Mouse (Mus musculus) embryonic facial prominence, embryonic 14.5 days (tissue): ENCODE measurements at regions not wholly inside any gene's neighbourhood (a gene's known extent, or its start where the extent isn't known, plus 50 kb on each side); places are given as distances from the start of the nearest gene placed in this dataset.
"Not testable (repeated sequence)": the region's sequence is repeated elsewhere in the genome, so short reads cannot be mapped to it uniquely, and the experiment has no call there.

Experiments used
- ATAC-seq: fragments of 200-750 bp; cut with Nextera tagmentation; 2 replicates; pipeline ENCODE4 v1.8.0; 2017; ENCODE audit warnings: low read depth, moderate number of reproducible peaks, moderate TSS enrichment
- DNase-seq: peaks from one replicate; pipeline ENCODE4 v3.0.0-alpha.2; 2015; ENCODE audit warnings: low spot score
- H3K27ac ChIP-seq: fragments of 300-500 bp; sonication (generic); replicated peaks from 2 replicates; pipeline ENCODE4 v1.5.1; 2014; ENCODE audit warnings: low read depth, mild to moderate bottlenecking, low read length, moderate library complexity
- H3K27me3 ChIP-seq: fragments of 300-500 bp; sonication (generic); replicated peaks from 2 replicates; pipeline ENCODE4 v1.6.1; 2014; ENCODE audit warnings: low read length; ENCODE audit not compliant: control insufficient read depth, insufficient read depth
- H3K36me3 ChIP-seq: fragments of 300-500 bp; sonication (generic); 2 replicates; pipeline ENCODE4 v1.6.1; 2014; ENCODE audit warnings: low read length, mixed read lengths; ENCODE audit not compliant: control insufficient read depth, insufficient read depth
- H3K4me1 ChIP-seq: fragments of 300-500 bp; sonication (generic); 2 replicates; pipeline ENCODE4 v1.6.1; 2014; ENCODE audit warnings: antibody characterized with exemption, low read length; ENCODE audit not compliant: control insufficient read depth, insufficient read depth
- H3K4me2 ChIP-seq: fragments of 300-500 bp; sonication (generic); 2 replicates; pipeline ENCODE4 v1.6.1; 2014; ENCODE audit warnings: low read depth, mild to moderate bottlenecking, low read length, moderate library complexity, mixed read lengths
- H3K4me3 ChIP-seq: fragments of 300-500 bp; sonication (generic); 2 replicates; pipeline ENCODE4 v1.5.1; 2014; ENCODE audit warnings: low read depth, mild to moderate bottlenecking, low read length
- H3K9ac ChIP-seq: fragments of 300-500 bp; sonication (generic); 2 replicates; pipeline ENCODE4 v1.6.1; 2014; ENCODE audit warnings: low read depth, mild to moderate bottlenecking, low read length, moderate library complexity, mixed read lengths
- H3K9me3 ChIP-seq: fragments of 300-500 bp; sonication (generic); 2 replicates; pipeline ENCODE4 v1.6.1; 2016; ENCODE audit warnings: low read length; ENCODE audit not compliant: control insufficient read depth
- WGBS: fragments of 180-500 bp; shearing (Covaris S2); extraction: QIAGEN DNeasy Blood & Tissue Kit; methylation state at CpG from one replicate; pipeline ENCODE4 v1.1.7; 2014; 5-methylcytosine and 5-hydroxymethylcytosine counted together

- H3K4me3 ChIP-seq, H3K4me2 ChIP-seq, H3K27ac ChIP-seq, H3K27me3 ChIP-seq, H3K36me3 ChIP-seq, H3K4me1 ChIP-seq, DNase-seq, ATAC-seq, H3K9ac ChIP-seq: not testable (repeated sequence)
- 100% methylated on average over 1 of the region's 2 CpGs for WGBS
- H3K9me3 ChIP-seq: peaks cover 54% of the 10 kb centered on the region
Observed at GRCm38 (mm10) chr17:17197229-17197628, 76.0 kb downstream of the Zfp97 start.

GRCm38 (mm10) chr17:17229069-17229468, 107.9 kb downstream of the Zfp97 start:
- Histone ChIP-seq H3K9ac (no peak overlapping the region), H3K36me3 (no peaks in the 10 kb centered on the region), H3K27me3 (no peaks in the 10 kb centered on the region), H3K4me3 (no peak overlapping the region), H3K4me2 (no peak overlapping the region), H3K4me1 (no peaks in the 10 kb centered on the region), H3K9me3 (no peaks in the 10 kb centered on the region), H3K27ac (no peak overlapping the region)
- WGBS: 32% methylated on average over 2 of the region's 2 CpGs
- DNase-seq: no peak
- ATAC-seq: no peak

DNA sequence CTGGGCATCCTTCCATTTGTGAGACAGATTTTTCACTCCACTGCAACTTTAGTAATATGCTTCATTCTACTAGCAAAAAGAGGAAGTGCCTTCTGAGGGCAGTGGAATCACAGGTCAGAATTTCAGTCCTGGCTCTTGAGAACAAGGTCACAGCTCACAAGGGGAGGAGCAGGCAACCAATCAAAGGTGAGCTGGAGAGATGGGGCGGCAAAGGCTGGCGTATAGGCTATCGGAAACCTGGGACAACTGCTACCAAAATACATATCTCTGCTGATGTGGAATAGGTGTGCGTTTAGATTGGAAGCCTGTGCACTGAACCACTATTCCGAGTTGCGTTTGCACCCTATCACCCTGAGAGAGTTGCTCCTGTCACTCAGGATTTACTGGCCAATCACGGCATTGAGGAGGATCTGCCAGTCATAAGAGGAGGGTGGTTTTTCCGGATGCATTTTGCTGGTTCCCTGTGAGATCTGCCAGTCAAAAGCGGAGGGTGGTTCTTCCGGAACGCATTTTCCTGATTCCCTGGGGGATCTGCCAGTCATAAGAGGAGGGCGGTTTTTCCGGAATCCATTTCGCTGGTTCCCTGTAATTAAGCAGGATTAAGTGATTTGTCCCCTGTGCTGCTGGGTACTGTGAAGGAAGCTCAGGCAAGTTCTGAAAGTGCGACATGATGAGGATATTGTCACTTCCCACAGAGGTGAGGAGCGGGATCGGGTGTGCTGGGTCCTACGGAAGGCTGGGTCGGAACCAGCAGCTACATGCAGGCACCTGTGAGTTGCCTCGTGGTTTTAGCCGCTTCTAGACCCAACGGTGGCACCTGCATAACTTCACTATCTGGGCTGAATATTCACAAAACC, 113.3 kb downstream of the Zfp97 start:
- H3K4me1 ChIP-seq, H3K27me3 ChIP-seq: not testable (repeated sequence)
- peak overlapping the region; percentile 70 for H3K27ac ChIP-seq

GRCm38 (mm10) chr17:17235186-17235482, 113.9 kb downstream of the Zfp97 start:
- 1% methylated on average over 5 of the region's 5 CpGs for WGBS
- H3K9me3 ChIP-seq, H3K36me3 ChIP-seq, H3K27me3 ChIP-seq, ATAC-seq, H3K4me1 ChIP-seq: not testable (repeated sequence)
- DNase-seq: peak; percentile 6
- Histone ChIP-seq H3K4me2 (peak overlapping the region; percentile 52), H3K9ac (peak overlapping the region; percentile 63), H3K4me3 (peak overlapping the region; percentile 54), H3K27ac (peak overlapping the region; percentile 58; the same call in 1 of the 2 replicates)

More for the DNA sequence above, 113.3 kb downstream of the Zfp97 start:
- Histone ChIP-seq H3K9ac (peak overlapping the region; percentile 63), H3K4me3 (peak overlapping the region; percentile 54), H3K4me2 (peak overlapping the region; percentile 52)
- not testable (repeated sequence) for H3K9me3 ChIP-seq, H3K36me3 ChIP-seq
- WGBS: under 1% methylated on average over 20 of the region's 22 CpGs
- DNase-seq: peak; percentile 99
- peak; percentile 100 for ATAC-seq
